ENCODE assay signal across 26 mouse cellular contexts in the genomic region with DNA sequence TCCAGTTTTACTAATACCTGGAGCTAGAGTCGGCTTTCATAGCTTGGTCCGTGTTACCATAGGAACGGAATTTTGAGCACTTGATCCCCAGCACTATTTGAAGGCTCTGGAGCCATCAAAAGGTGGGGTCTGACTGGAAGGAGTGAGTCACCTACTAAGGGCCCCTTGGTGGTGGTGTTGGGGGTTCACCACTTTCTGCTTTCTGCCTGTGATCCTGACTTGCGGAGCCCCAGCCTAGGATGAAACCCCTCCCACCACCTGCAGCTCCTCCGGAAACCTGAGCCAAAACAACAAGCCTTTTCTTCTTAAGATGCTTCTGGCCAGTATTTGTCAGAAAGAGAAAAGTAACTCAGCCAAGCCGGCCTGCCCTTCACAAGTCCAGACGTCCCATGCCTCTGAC. TPM values are rescaled to one million over a fixed set of nuclear protein-coding genes. Genes with fewer than 3 reads are reported as not detected.
DNase-seq lines count a peak whose midpoint lies in the region; ATAC-seq and TF ChIP-seq lines count a peak whose summit lies in the region.
"Had no signal": no experiment of that assay in that cellular context is flagged by ENCODE, and none has a peak within 500 bp of the region (broad histone marks: within the 10 kb centered on the region; RNA-seq: fewer than 3 reads in every experiment).

No protein-coding gene starts in this region.

- H3K9me3 ChIP-seq in heart, embryonic 16.5 days (replicated peaks; ENCODE audit: control insufficient read depth, low read length), result no peaks in the 10 kb centered on the region
- H3K9me3 ChIP-seq in lung, postnatal 0 days (ENCODE audit: low read length), result no peaks in the 10 kb centered on the region
- no peaks in the 10 kb centered on the region for H3K9me3 ChIP-seq in ES-Bruce4 (replicated peaks; ENCODE audit: control insufficient read depth, insufficient read depth, low read length, poor library complexity, severe bottlenecking)
- H3K9me3 ChIP-seq: embryonic facial prominence, embryonic 13.5 days; heart, embryonic 10.5 days; limb, embryonic 10.5 days; neural tube, embryonic 15.5 days; stomach, embryonic 15.5 days had no signal

- no peak overlapping the region for H3K9ac ChIP-seq in heart, embryonic 16.5 days (ENCODE audit: low read length)
- H3K9ac ChIP-seq in lung, postnatal 0 days (replicated peaks; ENCODE audit: low read depth), result no peak overlapping the region
- no peak overlapping the region for H3K9ac ChIP-seq in ES-Bruce4 (ENCODE audit: low read depth, poor library complexity, severe bottlenecking)
- H3K9ac ChIP-seq: embryonic facial prominence, embryonic 13.5 days; hindbrain, embryonic 14.5 days; neural tube, embryonic 15.5 days; stomach, embryonic 15.5 days had no signal

- TF ChIP-seq CTCF in lung, postnatal 0 days (IDR thresholded peaks at IDR 0.05), result no peak
- TF ChIP-seq CTCF in ES-Bruce4 (IDR thresholded peaks at IDR 0.05; ENCODE audit: low read depth, low read length), result no peak
- TF ChIP-seq CTCF in cortical plate, adult 2 months (IDR thresholded peaks at IDR 0.05; ENCODE audit: extremely low read depth, insufficient read depth, low read length), result no peak

- ATAC-seq in heart, embryonic 16.5 days (replicated peaks; ENCODE audit: extremely low read depth, insufficient read depth, low FRiP score), result 0 out of 2 replicates have a peak, but pooled peaks have one; percentile 15
- ATAC-seq in lung, postnatal 0 days, result no peak
- ATAC-seq in megakaryocyte, adult 5-6 weeks (ENCODE audit: poor library complexity, severe bottlenecking), result no peak
- ATAC-seq: forebrain, embryonic 14.5 days had no signal

- WGBS in heart, embryonic 16.5 days, result 66% methylated on average over 7 of the region's 7 CpGs
- WGBS in lung, postnatal 0 days, result 55% methylated on average over 7 of the region's 7 CpGs

- TF ChIP-seq EP300 in lung, postnatal 0 days (IDR thresholded peaks at IDR 0.05), result no peak
- TF ChIP-seq EP300 in ES-Bruce4 (IDR thresholded peaks at IDR 0.05; ENCODE audit: insufficient read depth, low read depth, low read length), result no peak

- no peak overlapping the region for H3K27ac ChIP-seq in heart, embryonic 16.5 days (ENCODE audit: low read length)
- no peak overlapping the region for H3K27ac ChIP-seq in lung, postnatal 0 days (ENCODE audit: low read length)
- H3K27ac ChIP-seq in ES-Bruce4 (ENCODE audit: insufficient read depth, low read length), result peak overlapping the region; percentile 42
- H3K27ac ChIP-seq in cortical plate, adult 2 months (ENCODE audit: insufficient read depth, low read length), result peak overlapping the region; percentile 22; the same call in 1 of the 2 replicates
- H3K27ac ChIP-seq: embryonic facial prominence, embryonic 13.5 days; gastrocnemius, adult 2 months; heart, embryonic 10.5 days; hindbrain, embryonic 14.5 days; kidney, postnatal 0 days; limb, embryonic 10.5 days; neural tube, embryonic 15.5 days; stomach, embryonic 15.5 days had no signal

- no peaks in the 10 kb centered on the region for H3K36me3 ChIP-seq in heart, embryonic 16.5 days (ENCODE audit: control insufficient read depth, insufficient read depth)
- H3K36me3 ChIP-seq in lung, postnatal 0 days (ENCODE audit: insufficient read depth, low read length), result no peaks in the 10 kb centered on the region
- no peaks in the 10 kb centered on the region for H3K36me3 ChIP-seq in ES-Bruce4 (ENCODE audit: control insufficient read depth, insufficient read depth, low read length, poor library complexity, severe bottlenecking)
- H3K36me3 ChIP-seq: embryonic facial prominence, embryonic 13.5 days; heart, embryonic 10.5 days; limb, embryonic 10.5 days; neural tube, embryonic 15.5 days; stomach, embryonic 15.5 days had no signal

- no peak for DNase-seq in heart, postnatal 4 days
- peak; percentile 14 for DNase-seq in lung, postnatal 0 days (ENCODE audit: low spot score)
- no peak for DNase-seq in lung, postnatal 14 days
- DNase-seq in urinary bladder, postnatal 10 days (ENCODE audit: low spot score), result no peak
- DNase-seq: adrenal gland, postnatal 25 days; cerebellum, adult 11-12 months; cerebellum, postnatal 14 days; gastrocnemius, adult 2 months; heart, postnatal 10 days; kidney, adult 2 months; liver; lung, adult 2 months; lung, postnatal 36 days; thymus, adult 2 months had no signal

- no peaks in the 10 kb centered on the region for H3K27me3 ChIP-seq in heart, embryonic 16.5 days (ENCODE audit: control insufficient read depth, insufficient read depth, low read length)
- H3K27me3 ChIP-seq in lung, postnatal 0 days (replicated peaks; ENCODE audit: insufficient read depth, low read length), result no peaks in the 10 kb centered on the region
- H3K27me3 ChIP-seq in ES-Bruce4 (ENCODE audit: control insufficient read depth, insufficient read depth, low read length, poor library complexity, severe bottlenecking), result no peaks in the 10 kb centered on the region
- H3K27me3 ChIP-seq: embryonic facial prominence, embryonic 13.5 days; neural tube, embryonic 15.5 days; stomach, embryonic 15.5 days had no signal

- H3K4me2 ChIP-seq in heart, embryonic 16.5 days (ENCODE audit: low read depth, low read length), result no peak overlapping the region
- no peak overlapping the region for H3K4me2 ChIP-seq in lung, postnatal 0 days (replicated peaks; ENCODE audit: low read depth, low read length)
- H3K4me2 ChIP-seq: embryonic facial prominence, embryonic 13.5 days; hindbrain, embryonic 14.5 days; neural tube, embryonic 15.5 days; stomach, embryonic 15.5 days had no signal

- H3K4me1 ChIP-seq in heart, embryonic 16.5 days (ENCODE audit: control insufficient read depth, insufficient read depth, low read length), result peaks cover 5% of the 10 kb centered on the region
- H3K4me1 ChIP-seq in lung, postnatal 0 days (ENCODE audit: insufficient read depth, low read depth, low read length), result peaks cover 5% of the 10 kb centered on the region; the same call in 1 of the 2 replicates
- peaks cover 4% of the 10 kb centered on the region for H3K4me1 ChIP-seq in ES-Bruce4 (ENCODE audit: control insufficient read depth, insufficient read depth, low read length)
- H3K4me1 ChIP-seq in cortical plate, adult 2 months (ENCODE audit: control insufficient read depth, insufficient read depth, low read length), result no peaks in the 10 kb centered on the region
- H3K4me1 ChIP-seq: neural tube, embryonic 15.5 days had no signal

- TF ChIP-seq POLR2A in ES-Bruce4 (IDR thresholded peaks at IDR 0.05; ENCODE audit: insufficient read depth, low read length), result no peak
- no peak for TF ChIP-seq POLR2A in cortical plate, adult 2 months (IDR thresholded peaks at IDR 0.05; ENCODE audit: extremely low read depth, insufficient read depth, low read length)

- no peak overlapping the region for H3K4me3 ChIP-seq in heart, embryonic 16.5 days (ENCODE audit: low read length)
- no peak overlapping the region for H3K4me3 ChIP-seq in lung, postnatal 0 days (ENCODE audit: low read depth, low read length)
- no peak overlapping the region for H3K4me3 ChIP-seq in ES-Bruce4 (ENCODE audit: low read depth, low read length)
- no peak overlapping the region for H3K4me3 ChIP-seq in cortical plate, adult 2 months (ENCODE audit: insufficient read depth, low read length)
- H3K4me3 ChIP-seq: embryonic facial prominence, embryonic 13.5 days; gastrocnemius, adult 2 months; heart, embryonic 10.5 days; limb, embryonic 10.5 days; neural tube, embryonic 15.5 days; stomach, embryonic 15.5 days had no signal

RNA-seq across cellular contexts. Expression of gene Incenp, which starts 40.5 kb away (rescaled TPM):
- polyA plus RNA-seq in heart, embryonic 16.5 days (2015; fragmentation: Nextera tagmentation; extraction: Ambion mirVana), result 67.3 and 72.1 TPM in 2 replicates
- 10 to 100 TPM; 66.8 to 68.2 TPM for total RNA-seq in heart, postnatal 4 days (2021)
- polyA plus RNA-seq in lung, postnatal 0 days (2015; fragmentation: Nextera tagmentation; extraction: Ambion mirVana), result 9.9 and 12.8 TPM in 2 replicates
- polyA plus RNA-seq in ES-Bruce4 (2011; ENCODE audit: insufficient read depth, insufficient read length, low read depth, missing spikeins), result 157 and 167 TPM in 2 replicates
- 23.7 and 26.3 TPM in 2 replicates for polyA plus RNA-seq in cortical plate, adult 2 months (2012; rRNA removed)
- 204 and 205 TPM in 2 replicates for total RNA-seq in megakaryocyte, adult 5-6 weeks (2015)
- total RNA-seq in megakaryocyte, adult 5-6 weeks (2017), result 85.5 and 116 TPM in 2 replicates

RNA-seq across cellular contexts. Expression of gene Fth1, which starts 40.6 kb away (rescaled TPM):
- 1,934 and 2,252 TPM in 2 replicates for polyA plus RNA-seq in heart, embryonic 16.5 days (2015; fragmentation: Nextera tagmentation; extraction: Ambion mirVana)
- total RNA-seq in heart, postnatal 4 days (2021), result 1,000 to 10,000 TPM; 1,376 to 1,487 TPM
- polyA plus RNA-seq in lung, postnatal 0 days (2015; fragmentation: Nextera tagmentation; extraction: Ambion mirVana), result 3,752 and 3,783 TPM in 2 replicates
- 606 and 634 TPM in 2 replicates for polyA plus RNA-seq in ES-Bruce4 (2011; ENCODE audit: insufficient read depth, insufficient read length, low read depth, missing spikeins)
- polyA plus RNA-seq in cortical plate, adult 2 months (2012; rRNA removed), result 5,395 and 6,156 TPM in 2 replicates
- total RNA-seq in megakaryocyte, adult 5-6 weeks (2015), result 1,271 and 1,296 TPM in 2 replicates
- total RNA-seq in megakaryocyte, adult 5-6 weeks (2017), result 513 and 615 TPM in 2 replicates

Comparison
In these comparisons a context has a peak if more than half of its experiments do, and no peak if none do; other contexts are left out.
1. H3K27ac ChIP-seq: peak in ES-Bruce4 (single experiment) and cortical plate, adult 2 months (single experiment); none in heart, embryonic 16.5 days (single experiment) and lung, postnatal 0 days (single experiment).